Mouse (Mus musculus): Measurements from ENCODE around the gene Slc16a8. TPM values are rescaled to one million over a fixed set of nuclear protein-coding genes. Genes with fewer than 3 reads are reported as not detected.

Slc16a8 gene
- under 1 TPM; 0.01 to 0.35 TPM for polyA plus RNA-seq (2012; fragmentation: generic; extraction: Trizol)

GRCm38 (mm10) chr15:79254661-79255060, at the start of gene Slc16a8:
TSS of gene Slc16a8 (minus strand) at chr15:79254761.

GRCm38 (mm10) chr15:79285399-79285798, 30.8 kb upstream of the Slc16a8 start, which contains the start of gene Baiap2l2:
TSS of gene Baiap2l2 (minus strand) at chr15:79285537.

GRCm38 (mm10) chr15:79229058-79229821, 25.3 kb downstream of the Slc16a8 start, which contains the start of the genes Pick1 and Gm49486:
TSS of gene Pick1 (plus strand) at chr15:79229173.
TSS of gene Gm49486 (plus strand) at chr15:79229391.

Other genes with a start within 250 kb of the Slc16a8 start
- gene H1f0, start 226.3 kb downstream of the Slc16a8 start, polyA plus RNA-seq (2012; fragmentation: generic; extraction: Trizol) = 100 to 1,000 TPM; 112 to 459 TPM
- under 1 TPM in 1 of 2 experiments, not detected in 1; 0.27 TPM for gene Galr3, start 212.9 kb downstream of the Slc16a8 start, polyA plus RNA-seq (2012; fragmentation: generic; extraction: Trizol)
- gene Ankrd54, start 191.9 kb downstream of the Slc16a8 start, polyA plus RNA-seq (2012; fragmentation: generic; extraction: Trizol) = 10 to 100 TPM; 48.3 to 48.9 TPM
- 100 to 1,000 TPM; 288 to 344 TPM for gene Eif3l, start 179.6 kb downstream of the Slc16a8 start, polyA plus RNA-seq (2012; fragmentation: generic; extraction: Trizol)
- 10 to 100 TPM in 1 of 2 experiments, 1 to 10 TPM in 1; 4.5 to 14.4 TPM for gene Micall1, start 145.9 kb downstream of the Slc16a8 start, polyA plus RNA-seq (2012; fragmentation: generic; extraction: Trizol)
- gene Polr2f, start 113.8 kb downstream of the Slc16a8 start, polyA plus RNA-seq (2012; fragmentation: generic; extraction: Trizol) = 100 to 1,000 TPM; 386 to 720 TPM
- 10 to 100 TPM in 1 of 2 experiments, 1 to 10 TPM in 1; 7.6 to 28.9 TPM for gene 1700088E04Rik, start 113.5 kb downstream of the Slc16a8 start, polyA plus RNA-seq (2012; fragmentation: generic; extraction: Trizol)
- under 1 TPM in 1 of 2 experiments, not detected in 1; 0.02 TPM for gene Sox10, start 89.5 kb downstream of the Slc16a8 start, polyA plus RNA-seq (2012; fragmentation: generic; extraction: Trizol)
- 10 to 100 TPM in 1 of 2 experiments, 1 to 10 TPM in 1; 6.2 to 32.0 TPM for gene Pick1, start 25.6 kb downstream of the Slc16a8 start, polyA plus RNA-seq (2012; fragmentation: generic; extraction: Trizol)
- under 1 TPM in 1 of 2 experiments, not detected in 1; 0.14 TPM for gene Gm49486, start 25.4 kb downstream of the Slc16a8 start, polyA plus RNA-seq (2012; fragmentation: generic; extraction: Trizol)
- under 1 TPM in 1 of 2 experiments, not detected in 1; 0.13 TPM for gene Baiap2l2, start 30.8 kb upstream of the Slc16a8 start, polyA plus RNA-seq (2012; fragmentation: generic; extraction: Trizol)
- 10 to 100 TPM; 11.8 to 22.9 TPM for gene Pla2g6, start 73.6 kb upstream of the Slc16a8 start, polyA plus RNA-seq (2012; fragmentation: generic; extraction: Trizol)
- 1 to 10 TPM; 3.3 to 7.1 TPM for gene Maff, start 91.9 kb upstream of the Slc16a8 start, polyA plus RNA-seq (2012; fragmentation: generic; extraction: Trizol)
- 10 to 100 TPM; 22.2 to 89.4 TPM for gene Tmem184b, start 148.8 kb upstream of the Slc16a8 start, polyA plus RNA-seq (2012; fragmentation: generic; extraction: Trizol)
- gene Csnk1e, start 200.8 kb upstream of the Slc16a8 start, polyA plus RNA-seq (2012; fragmentation: generic; extraction: Trizol) = 10 to 100 TPM; 36.7 to 78.9 TPM